Mouse (Mus musculus): Measurements from ENCODE around the gene Kank2.
"Not testable (repeated sequence)": the region's sequence is repeated elsewhere in the genome, so short reads cannot be mapped to it uniquely, and the experiment has no call there.

Gene Kank2

GRCm38 (mm10) chr9:21819181-21819729 lies 20.7 kb upstream of the Kank2 start:
- intact Hi-C loops (cut with DNase I), result no loop called here

GRCm38 (mm10) chr9:21818561-21818960 lies 20.0 kb upstream of the Kank2 start:
- intact Hi-C loops (cut with DNase I), result no loop called here

GRCm38 (mm10) chr9:21818125-21818524 lies 19.6 kb upstream of the Kank2 start:
- intact Hi-C loops (cut with DNase I), result no loop called here

GRCm38 (mm10) chr9:21816716-21817305 lies 18.3 kb upstream of the Kank2 start:
- intact Hi-C loops (cut with DNase I), result no loop called here

- intact Hi-C loops (cut with DNase I), result no loop called here
Observed at GRCm38 (mm10) chr9:21811170-21811569, 12.6 kb upstream of the Kank2 start.

- intact Hi-C loops (cut with DNase I), result loop anchor here (5.0 kb wide), 1 partner anchor 131 kb away; no protein-coding TSS in a partner anchor
Observed at GRCm38 (mm10) chr9:21808561-21808960, 10.0 kb upstream of the Kank2 start.

- intact Hi-C loops (cut with DNase I), result loop anchor here (5.0 kb wide), 1 partner anchor 130 kb away; no protein-coding TSS in a partner anchor
Observed at GRCm38 (mm10) chr9:21806976-21807375, 8.4 kb upstream of the Kank2 start.

- intact Hi-C loops (cut with DNase I), result loop anchor here (5.0 kb wide), 1 partner anchor 129 kb away; no protein-coding TSS in a partner anchor
Observed at GRCm38 (mm10) chr9:21806363-21806762, 7.8 kb upstream of the Kank2 start.

GRCm38 (mm10) chr9:21803986-21804644 lies 5.6 kb upstream of the Kank2 start:
- intact Hi-C loops (cut with DNase I), result loop anchor here (2.0 kb wide), 2 partner anchors 17 to 51 kb away; no protein-coding TSS in a partner anchor

GRCm38 (mm10) chr9:21801591-21801990 lies 3.0 kb upstream of the Kank2 start:
- intact Hi-C loops (cut with DNase I), result no loop called here

GRCm38 (mm10) chr9:21801121-21801520 lies 2.6 kb upstream of the Kank2 start:
- intact Hi-C loops (cut with DNase I), result no loop called here

GRCm38 (mm10) chr9:21799010-21799350 lies 436 bp upstream of the Kank2 start:
- intact Hi-C loops (cut with DNase I), result no loop called here

- intact Hi-C loops (cut with DNase I), result no loop called here
Observed at GRCm38 (mm10) chr9:21797921-21798344, 611 bp downstream of the Kank2 start.

- intact Hi-C loops (cut with DNase I), result no loop called here
Observed at GRCm38 (mm10) chr9:21796919-21797318, 1.6 kb downstream of the Kank2 start.

GRCm38 (mm10) chr9:21796259-21796658 lies 2.3 kb downstream of the Kank2 start:
- intact Hi-C loops (cut with DNase I), result no loop called here

- intact Hi-C loops (cut with DNase I), result no loop called here
Observed at GRCm38 (mm10) chr9:21795579-21795978, 3.0 kb downstream of the Kank2 start.

- intact Hi-C loops (cut with DNase I), result no loop called here
Observed at GRCm38 (mm10) chr9:21794925-21795324, 3.6 kb downstream of the Kank2 start.

- intact Hi-C loops (cut with DNase I), result no loop called here
Observed at GRCm38 (mm10) chr9:21794344-21794834, 4.2 kb downstream of the Kank2 start.

- intact Hi-C loops (cut with DNase I), result not testable (repeated sequence)
Observed at GRCm38 (mm10) chr9:21793507-21793906, 5.0 kb downstream of the Kank2 start.

GRCm38 (mm10) chr9:21792644-21793043 lies 5.9 kb downstream of the Kank2 start:
- intact Hi-C loops (cut with DNase I), result no loop called here

- intact Hi-C loops (cut with DNase I), result no loop called here
Observed at GRCm38 (mm10) chr9:21791861-21792260, 6.7 kb downstream of the Kank2 start.

GRCm38 (mm10) chr9:21788234-21788633 lies 10.3 kb downstream of the Kank2 start:
- intact Hi-C loops (cut with DNase I), result loop anchor here (10.0 kb wide), 1 partner anchor 87 kb away; no protein-coding TSS in a partner anchor

Data from adrenal gland (tissue).